Mouse (Mus musculus) hindbrain, embryonic 16.5 days (tissue): ENCODE data around the gene Srrm3. TPM values are rescaled to one million over a fixed set of nuclear protein-coding genes. Genes with fewer than 3 reads are reported as not detected.
A peak's percentile ranks its signal among the peaks of the same experiment; 100 is the strongest.

Experiments used
- ATAC-seq: fragments of 200-750 bp; cut with Nextera tagmentation; 2 replicates; pipeline ENCODE4 v1.8.0; 2017; ENCODE audit warnings: moderate TSS enrichment, moderate library complexity
- H3K27ac ChIP-seq: fragments of 300-500 bp; sonication (generic); 2 replicates; pipeline ENCODE4 v1.5.1; 2014; ENCODE audit warnings: low read depth, mild to moderate bottlenecking, control low read depth, low read length, moderate library complexity
- H3K27me3 ChIP-seq: fragments of 300-500 bp; sonication (generic); replicated peaks from 2 replicates; pipeline ENCODE4 v1.6.1; 2014; ENCODE audit warnings: low read length; ENCODE audit not compliant: control insufficient read depth, insufficient read depth
- H3K36me3 ChIP-seq: fragments of 300-500 bp; sonication (generic); 2 replicates; pipeline ENCODE4 v1.6.1; 2014; ENCODE audit warnings: mild to moderate bottlenecking, low read length, moderate library complexity, mixed read lengths; ENCODE audit not compliant: control insufficient read depth, insufficient read depth
- H3K4me1 ChIP-seq: fragments of 300-500 bp; sonication (generic); 2 replicates; pipeline ENCODE4 v1.6.1; 2014; ENCODE audit warnings: low read depth, low read length; ENCODE audit not compliant: control insufficient read depth, insufficient read depth
- H3K4me2 ChIP-seq: fragments of 300-500 bp; sonication (generic); 2 replicates; pipeline ENCODE4 v1.6.1; 2014; ENCODE audit warnings: mild to moderate bottlenecking, low read length, control low read depth, moderate library complexity
- H3K4me3 ChIP-seq: fragments of 300-500 bp; sonication (generic); 2 replicates; pipeline ENCODE4 v1.5.1; 2014; ENCODE audit warnings: mild to moderate bottlenecking, low read length, control low read depth, moderate library complexity
- H3K9ac ChIP-seq: fragments of 300-500 bp; sonication (generic); 2 replicates; pipeline ENCODE4 v1.6.1; 2014; ENCODE audit warnings: low read depth, mild to moderate bottlenecking, control low read depth, low read length, moderate library complexity
- H3K9me3 ChIP-seq: fragments of 300-500 bp; sonication (generic); 2 replicates; pipeline ENCODE4 v1.6.1; 2014; ENCODE audit warnings: mild to moderate bottlenecking, low read length, moderate library complexity; ENCODE audit not compliant: control insufficient read depth
- WGBS: fragments of 180-500 bp; shearing (Covaris S2); extraction: QIAGEN DNeasy Blood & Tissue Kit; methylation state at CpG from one replicate; pipeline ENCODE4 v1.1.7; 2014; 5-methylcytosine and 5-hydroxymethylcytosine counted together
- polyA plus RNA-seq: library from polyadenylated mRNA; unstranded; fragments of >200 nt; fragmentation: Nextera tagmentation; extraction: Ambion mirVana; gene quantifications from 2 replicates; pipeline ENCODE4 v1.2.1, GENCODE M21; 2015

Srrm3 gene
- polyA plus RNA-seq, 1 experiment from 2014 or later = 65.9 TPM

- ATAC-seq = no peak
- Histone ChIP-seq H3K4me3 (no peak overlapping the region), H3K4me1 (peaks cover 11% of the 10 kb centered on the region), H3K27me3 (peaks cover 3% of the 10 kb centered on the region; the same call in 1 of the 2 replicates), H3K4me2 (no peak overlapping the region), H3K9me3 (no peaks in the 10 kb centered on the region), H3K27ac (no peak overlapping the region), H3K9ac (no peak overlapping the region), H3K36me3 (no peaks in the 10 kb centered on the region)
- 87% methylated on average over 5 of the region's 5 CpGs for WGBS
Observed at GRCm38 (mm10) chr5:135870505-135870904, 63.8 kb downstream of the Srrm3 start.

GRCm38 (mm10) chr5:135872996-135873395 is 66.3 kb downstream of the Srrm3 start:
- peaks cover 3% of the 10 kb centered on the region; the same call in 1 of the 2 replicates for H3K27me3 ChIP-seq
- no peak overlapping the region for H3K27ac ChIP-seq
- H3K4me2 ChIP-seq = no peak overlapping the region
- WGBS = 25% methylated on average over 15 of the region's 16 CpGs
- H3K9me3 ChIP-seq = no peaks in the 10 kb centered on the region
- no peak for ATAC-seq
- no peak overlapping the region for H3K4me3 ChIP-seq
- no peak overlapping the region for H3K9ac ChIP-seq
- no peaks in the 10 kb centered on the region for H3K36me3 ChIP-seq
- H3K4me1 ChIP-seq = peaks cover 12% of the 10 kb centered on the region

- Histone ChIP-seq H3K36me3 (no peaks in the 10 kb centered on the region), H3K4me3 (no peak overlapping the region), H3K9ac (no peak overlapping the region), H3K27ac (no peak overlapping the region), H3K4me2 (no peak overlapping the region), H3K9me3 (no peaks in the 10 kb centered on the region), H3K27me3 (peaks cover 3% of the 10 kb centered on the region; the same call in 1 of the 2 replicates), H3K4me1 (peaks cover 9% of the 10 kb centered on the region)
- 67% methylated on average over 9 of the region's 9 CpGs for WGBS
- ATAC-seq = no peak
Observed at GRCm38 (mm10) chr5:135873753-135874152, 67.1 kb downstream of the Srrm3 start.

GRCm38 (mm10) chr5:135877180-135877579 is 70.5 kb downstream of the Srrm3 start:
- Histone ChIP-seq H3K4me1 (peaks cover 9% of the 10 kb centered on the region), H3K27me3 (no peaks in the 10 kb centered on the region), H3K9ac (no peak overlapping the region; the same call in 1 of the 2 replicates), H3K36me3 (no peaks in the 10 kb centered on the region), H3K9me3 (no peaks in the 10 kb centered on the region), H3K4me3 (peak overlapping the region; percentile 37), H3K27ac (no peak overlapping the region), H3K4me2 (peak overlapping the region; percentile 66)
- ATAC-seq = no peak
- 19% methylated on average over 8 of the region's 8 CpGs for WGBS

- Histone ChIP-seq H3K27me3 (no peaks in the 10 kb centered on the region), H3K4me2 (peak overlapping the region; percentile 66), H3K4me3 (peak overlapping the region; percentile 37), H3K36me3 (no peaks in the 10 kb centered on the region), H3K4me1 (peaks cover 9% of the 10 kb centered on the region), H3K27ac (no peak overlapping the region), H3K9ac (peak overlapping the region; percentile 59), H3K9me3 (no peaks in the 10 kb centered on the region)
- ATAC-seq = peak; percentile 24; the same call in 1 of the 2 replicates
- WGBS = 4% methylated on average over 16 of the region's 16 CpGs
Observed at GRCm38 (mm10) chr5:135877831-135878231, 71.1 kb downstream of the Srrm3 start.

- no peak overlapping the region for H3K9ac ChIP-seq
- no peaks in the 10 kb centered on the region for H3K9me3 ChIP-seq
- peak; percentile 41; the same call in 1 of the 2 replicates for ATAC-seq
- H3K4me3 ChIP-seq = no peak overlapping the region
- no peaks in the 10 kb centered on the region for H3K27me3 ChIP-seq
- H3K36me3 ChIP-seq = no peaks in the 10 kb centered on the region
- H3K27ac ChIP-seq = no peak overlapping the region
- no peak overlapping the region for H3K4me2 ChIP-seq
- WGBS = 37% methylated on average over 13 of the region's 13 CpGs
- H3K4me1 ChIP-seq = peaks cover 9% of the 10 kb centered on the region
Observed at GRCm38 (mm10) chr5:135879449-135880158, 72.9 kb downstream of the Srrm3 start.

GRCm38 (mm10) chr5:135884641-135885040 is 78.0 kb downstream of the Srrm3 start:
- Histone ChIP-seq H3K36me3 (no peaks in the 10 kb centered on the region), H3K27me3 (peaks cover 9% of the 10 kb centered on the region), H3K27ac (no peak overlapping the region), H3K4me1 (peaks cover 5% of the 10 kb centered on the region), H3K4me3 (no peak overlapping the region), H3K9me3 (no peaks in the 10 kb centered on the region), H3K9ac (no peak overlapping the region), H3K4me2 (no peak overlapping the region)
- WGBS = 80% methylated on average over 6 of the region's 6 CpGs
- no peak for ATAC-seq

GRCm38 (mm10) chr5:135887675-135888102 is 81.0 kb downstream of the Srrm3 start, which contains the start of gene Hspb1:
Gene Hspb1, plus strand, starts transcription at chr5:135887919.
- Histone ChIP-seq H3K27ac (no peak within 1 kb of the TSS), H3K27me3 (peaks cover 9% of the 10 kb centered on the region), H3K9ac (peak within 1 kb of the TSS; percentile 41)

GRCm38 (mm10) chr5:135888405-135889215 is 81.9 kb downstream of the Srrm3 start:
- Histone ChIP-seq H3K4me2 (peak overlapping the region; percentile 37), H3K27ac (no peak overlapping the region), H3K4me1 (peaks cover 5% of the 10 kb centered on the region; the same call in 1 of the 2 replicates), H3K9ac (no peak overlapping the region), H3K9me3 (no peaks in the 10 kb centered on the region), H3K27me3 (peaks cover 9% of the 10 kb centered on the region), H3K36me3 (no peaks in the 10 kb centered on the region), H3K4me3 (peak overlapping the region; percentile 20)
- no peak for ATAC-seq
- 3% methylated on average over 27 of the region's 30 CpGs for WGBS

More at GRCm38 (mm10) chr5:135887675-135888102, 81.0 kb downstream of the Srrm3 start, which contains the start of gene Hspb1:
- Histone ChIP-seq H3K36me3 (no peaks in the 10 kb centered on the region), H3K4me1 (peaks cover 5% of the 10 kb centered on the region; the same call in 1 of the 2 replicates), H3K4me3 (peak within 1 kb of the TSS; percentile 32), H3K9me3 (no peaks in the 10 kb centered on the region), H3K4me2 (peak within 1 kb of the TSS; percentile 55)
- 3% methylated on average over 24 of the region's 24 CpGs for WGBS
- ATAC-seq = 0 out of 2 replicates have a peak, but pooled peaks have one; percentile 40
